Mouse (Mus musculus): ENCODE results near the gene Abca12. TPM values are rescaled to one million over a fixed set of nuclear protein-coding genes. Genes with fewer than 3 reads are reported as not detected.

Gene Abca12
- total RNA-seq, 2 experiments from 2014 or later = not detected

- DNase-seq (ENCODE audit: low spot score in 2 of 2) = peak in 1 of 2 experiments; percentile 13
These were observed 218.5 kb downstream of the Abca12 start for GRCm38 (mm10) chr1:71196191-71196590.

DNA sequence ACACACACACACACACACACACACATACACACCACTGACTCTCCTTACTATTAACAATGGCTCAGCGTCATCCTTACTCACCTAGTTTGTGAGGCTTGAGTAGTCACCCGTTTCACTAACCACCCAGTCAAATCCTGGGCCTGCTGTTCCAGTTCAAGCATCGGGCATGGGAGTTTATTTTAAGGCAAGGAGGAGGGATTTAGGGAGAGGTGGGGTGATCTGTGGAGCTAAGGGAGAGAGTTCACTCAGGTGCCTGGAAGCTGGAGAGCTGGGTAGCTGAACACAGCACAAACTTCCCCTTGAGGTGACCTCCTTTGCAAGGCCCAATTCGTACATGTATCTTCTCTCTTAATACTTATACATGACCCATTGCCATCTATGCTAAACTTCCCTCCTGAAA is 219.4 kb downstream of the Abca12 start:
- DNase-seq (ENCODE audit: low spot score in 2 of 2) = no peak

- DNase-seq (ENCODE audit: low spot score in 2 of 2) = no peak
These were observed 220.8 kb downstream of the Abca12 start for GRCm38 (mm10) chr1:71193931-71194330.

Other genes starting within 250 kb of the Abca12 start
- 10 to 100 TPM; 53.6 to 59.2 TPM for gene Atic, start 142.2 kb upstream of the Abca12 start, total RNA-seq (2021)
- 10 to 100 TPM; 19.0 to 70.8 TPM for gene Fn1, start 238.3 kb upstream of the Abca12 start, total RNA-seq (2021)

All from adrenal gland, adult 18-20 months (tissue).